Mouse (Mus musculus) heart, embryonic 11.5 days (tissue): ENCODE data around the gene Prc1. TPM values are rescaled to one million over a fixed set of nuclear protein-coding genes. Genes with fewer than 3 reads are reported as not detected.

Source experiments
- ATAC-seq: fragments of 200-750 bp; cut with Nextera tagmentation; replicated peaks from 2 replicates; pipeline ENCODE4 v1.8.0; 2017; ENCODE audit warnings: moderate library complexity; ENCODE audit not compliant: insufficient number of reproducible peaks, low FRiP score, low TSS enrichment
- H3K27ac ChIP-seq: fragments of 300-500 bp; sonication (generic); 2 replicates; pipeline ENCODE4 v1.5.1; 2014; ENCODE audit warnings: mild to moderate bottlenecking, low read depth, low read length
- H3K27me3 ChIP-seq: fragments of 300-500 bp; sonication (generic); 2 replicates; pipeline ENCODE4 v1.6.1; 2014; ENCODE audit warnings: mild to moderate bottlenecking, low read length, mixed read lengths; ENCODE audit not compliant: control insufficient read depth, insufficient read depth
- H3K36me3 ChIP-seq: fragments of 300-500 bp; sonication (generic); 2 replicates; pipeline ENCODE4 v1.6.1; 2014; ENCODE audit warnings: mild to moderate bottlenecking, low read length, moderate library complexity, mixed read lengths; ENCODE audit not compliant: control insufficient read depth, insufficient read depth
- H3K4me1 ChIP-seq: fragments of 300-500 bp; sonication (generic); 2 replicates; pipeline ENCODE4 v1.6.1; 2014; ENCODE audit warnings: low read length; ENCODE audit not compliant: control insufficient read depth, insufficient read depth
- H3K4me2 ChIP-seq: fragments of 300-500 bp; sonication (generic); 2 replicates; pipeline ENCODE4 v1.6.1; 2014; ENCODE audit warnings: mild to moderate bottlenecking, moderate library complexity
- H3K4me3 ChIP-seq: fragments of 300-500 bp; sonication (generic); 2 replicates; pipeline ENCODE4 v1.5.1; 2014; ENCODE audit warnings: low read depth, low read length
- H3K9ac ChIP-seq: fragments of 300-500 bp; sonication (generic); 2 replicates; pipeline ENCODE4 v1.6.1; 2014; ENCODE audit warnings: mild to moderate bottlenecking, low read depth, low read length, moderate library complexity
- H3K9me3 ChIP-seq: fragments of 300-500 bp; sonication (generic); replicated peaks from 2 replicates; pipeline ENCODE4 v1.6.1; 2016; ENCODE audit warnings: low read length; ENCODE audit not compliant: control insufficient read depth
- WGBS: fragments of 180-500 bp; shearing (Covaris S2); extraction: QIAGEN DNeasy Blood & Tissue Kit; methylation state at CpG from one replicate; pipeline ENCODE4 v1.1.7; 2014; ENCODE audit not compliant: insufficient replicate concordance; 5-methylcytosine and 5-hydroxymethylcytosine counted together
- polyA plus RNA-seq: library from polyadenylated mRNA; unstranded; fragments of >200 nt; fragmentation: Nextera tagmentation; extraction: Ambion mirVana; gene quantifications from 2 replicates; pipeline ENCODE4 v1.2.1, GENCODE M21; 2014

Prc1 gene
- polyA plus RNA-seq, 1 experiment from 2014 or later, result 148 TPM

- ATAC-seq, result no peak
- Histone ChIP-seq H3K4me1 (no peaks in the 10 kb centered on the region), H3K4me2 (no peak overlapping the region), H3K9me3 (no peaks in the 10 kb centered on the region), H3K9ac (no peak overlapping the region), H3K27ac (peak overlapping the region; percentile 47; the same call in 1 of the 2 replicates), H3K4me3 (no peak overlapping the region), H3K27me3 (no peaks in the 10 kb centered on the region), H3K36me3 (peaks cover 36% of the 10 kb centered on the region)
- 77% methylated on average over 4 of the region's 4 CpGs for WGBS
Observed at GRCm38 (mm10) chr7:80358039-80358438, 63.8 kb downstream of the Prc1 start.

- ATAC-seq, result no peak
- no peak overlapping the region for H3K27ac ChIP-seq
- H3K36me3 ChIP-seq, result peaks cover 49% of the 10 kb centered on the region
- no peaks in the 10 kb centered on the region for H3K27me3 ChIP-seq
- H3K9ac ChIP-seq, result no peak overlapping the region
- 53% methylated on average over 3 of the region's 3 CpGs for WGBS
- no peak overlapping the region for H3K4me3 ChIP-seq
- no peak overlapping the region for H3K4me2 ChIP-seq
- H3K9me3 ChIP-seq, result no peaks in the 10 kb centered on the region
- H3K4me1 ChIP-seq, result no peaks in the 10 kb centered on the region
Observed at GRCm38 (mm10) chr7:80360435-80360834, 66.2 kb downstream of the Prc1 start.

- no peak overlapping the region for H3K4me2 ChIP-seq
- peaks cover 50% of the 10 kb centered on the region for H3K36me3 ChIP-seq
- no peak overlapping the region for H3K9ac ChIP-seq
- 69% methylated on average over 2 of the region's 2 CpGs for WGBS
- no peaks in the 10 kb centered on the region for H3K9me3 ChIP-seq
- no peak overlapping the region for H3K27ac ChIP-seq
- peaks cover 15% of the 10 kb centered on the region for H3K4me1 ChIP-seq
- no peaks in the 10 kb centered on the region for H3K27me3 ChIP-seq
- no peak overlapping the region for H3K4me3 ChIP-seq
- no peak for ATAC-seq
Observed at GRCm38 (mm10) chr7:80365759-80366158, 71.5 kb downstream of the Prc1 start.

Other genes starting within 250 kb of the Prc1 start
- gene Idh2, start 179.1 kb upstream of the Prc1 start, polyA plus RNA-seq, result 1,200 and 1,395 TPM in 2 replicates
- 5.9 and 8.5 TPM in 2 replicates for gene Sema4b, start 107.6 kb upstream of the Prc1 start, polyA plus RNA-seq
- gene Cib1, start 61.6 kb upstream of the Prc1 start, polyA plus RNA-seq, result 53.8 and 57.4 TPM in 2 replicates
- 4.6 and 5.5 TPM in 2 replicates for gene Gdpgp1, start 61.6 kb upstream of the Prc1 start, polyA plus RNA-seq
- 0.31 and 0.51 TPM in 2 replicates for gene Ttll13, start 48.1 kb upstream of the Prc1 start, polyA plus RNA-seq
- 41.4 and 41.8 TPM in 2 replicates for gene Ngrn, start 33.2 kb upstream of the Prc1 start, polyA plus RNA-seq
- 12.3 and 13.4 TPM in 2 replicates for gene Vps33b, start 24.8 kb upstream of the Prc1 start, polyA plus RNA-seq
- 8.9 and 9.0 TPM in 2 replicates for gene Rccd1, start 30.0 kb downstream of the Prc1 start, polyA plus RNA-seq
- 11.3 and 15.6 TPM in 2 replicates for gene Unc45a, start 46.6 kb downstream of the Prc1 start, polyA plus RNA-seq
- 13.3 and 15.7 TPM in 2 replicates for gene Hddc3, start 48.7 kb downstream of the Prc1 start, polyA plus RNA-seq
- 12.3 and 12.7 TPM in 2 replicates for gene Man2a2, start 76.9 kb downstream of the Prc1 start, polyA plus RNA-seq
- 4.7 and 7.1 TPM in 2 replicates for gene Fes, start 93.5 kb downstream of the Prc1 start, polyA plus RNA-seq
- 16.0 and 23.5 TPM in 2 replicates for gene Furin, start 111.0 kb downstream of the Prc1 start, polyA plus RNA-seq
- gene Blm, start 240.7 kb downstream of the Prc1 start, polyA plus RNA-seq, result 27.7 and 28.2 TPM in 2 replicates